Mouse (Mus musculus) cerebellum, adult 2 months (tissue): Measurements from ENCODE around the gene Robo1. TPM values are rescaled to one million over a fixed set of nuclear protein-coding genes. Genes with fewer than 3 reads are reported as not detected.
"Not testable (repeated sequence)": the region's sequence is repeated elsewhere in the genome, so short reads cannot be mapped to it uniquely, and the experiment has no call there.

Experiments
- DNase-seq, 2 experiments: peaks; one replicate each; pipeline ENCODE4 v3.0.0; 2021
- H3K27ac ChIP-seq: fragments of 200-500 bp; 2 replicates; pipeline ENCODE4 v1.5.1; 2012; ENCODE audit warnings: low read length, control low read depth, inconsistent platforms; ENCODE audit not compliant: insufficient read depth
- H3K27me3 ChIP-seq: fragments of 200-500 bp; 2 replicates; pipeline ENCODE4 v1.6.1; 2012; ENCODE audit warnings: inconsistent platforms, mild to moderate bottlenecking, low read length, moderate library complexity; ENCODE audit not compliant: control insufficient read depth, insufficient read depth
- H3K4me1 ChIP-seq: fragments of 200-500 bp; 2 replicates; pipeline ENCODE4 v1.6.1; 2011; ENCODE audit warnings: low read length; ENCODE audit not compliant: control insufficient read depth, insufficient read depth
- H3K4me3 ChIP-seq: fragments of 200-500 bp; replicated peaks from 2 replicates; pipeline ENCODE3; 2011; ENCODE audit warnings: mild to moderate bottlenecking, low read depth, low read length, control low read depth; ENCODE audit not compliant: insufficient read depth
- CTCF ChIP-seq: fragments of 200-500 bp; IDR thresholded peaks from 2 replicates; pipeline ENCODE4 v1.5.1; 2011; ENCODE audit warnings: low read depth, mild to moderate bottlenecking, control low read depth, low read length, moderate library complexity, borderline replicate concordance; ENCODE audit not compliant: insufficient read depth
- POLR2A ChIP-seq: fragments of 200-500 bp; IDR thresholded peaks from 2 replicates; pipeline ENCODE4 v1.6.1; 2011; ENCODE audit warnings: low read length, control low read depth, borderline replicate concordance; ENCODE audit not compliant: insufficient read depth
- WGBS: fragments of 180-500 bp; shearing (Covaris S2); methylation state at CpG from one replicate; pipeline ENCODE4 v1.1.7; 2018; 5-methylcytosine and 5-hydroxymethylcytosine counted together
- polyA plus RNA-seq: library from polyadenylated mRNA; depleted of rRNA; stranded (reverse); fragments of >200 nt; gene quantifications from 2 replicates; pipeline ENCODE4 v1.2.3, GENCODE M21; 2012

Robo1 gene
- polyA plus RNA-seq, 1 experiment = 13.0 TPM

DNA sequence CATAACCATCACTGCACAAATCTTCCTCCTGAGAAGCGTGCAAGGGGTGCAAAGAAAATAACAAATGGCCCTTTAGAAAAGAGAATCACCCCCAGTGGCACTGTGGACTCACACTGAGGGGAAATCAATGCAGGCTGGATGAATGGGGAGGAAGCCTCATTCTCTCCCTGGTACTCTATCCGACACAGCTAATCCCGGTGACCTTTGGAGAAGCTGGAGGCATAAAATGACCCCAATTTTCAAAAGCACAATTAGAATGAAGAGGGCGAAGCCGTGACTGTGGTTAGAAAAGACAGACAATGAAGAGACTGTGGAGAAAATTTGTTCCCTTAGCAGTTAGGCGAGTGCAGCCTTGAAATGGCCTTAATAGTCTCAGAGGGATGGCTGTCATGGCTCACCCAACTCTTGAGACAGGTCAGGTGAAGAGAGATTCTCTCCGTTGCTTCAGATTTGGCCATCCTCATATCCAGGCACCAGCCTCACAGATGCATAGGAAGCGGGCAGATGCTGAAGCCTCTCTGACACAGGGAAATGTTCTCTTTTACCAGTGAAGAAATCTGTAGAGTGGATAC is 243.7 kb downstream of the Robo1 start:
- no peak overlapping the region for H3K27ac ChIP-seq
- no peak for TF ChIP-seq POLR2A
- TF ChIP-seq CTCF = no peak
- no peaks in the 10 kb centered on the region for H3K4me1 ChIP-seq
- H3K27me3 ChIP-seq = no peaks in the 10 kb centered on the region
- no peak overlapping the region for H3K4me3 ChIP-seq
- WGBS = 47% methylated on average over 8 of the region's 8 CpGs
- no peak for DNase-seq

DNA sequence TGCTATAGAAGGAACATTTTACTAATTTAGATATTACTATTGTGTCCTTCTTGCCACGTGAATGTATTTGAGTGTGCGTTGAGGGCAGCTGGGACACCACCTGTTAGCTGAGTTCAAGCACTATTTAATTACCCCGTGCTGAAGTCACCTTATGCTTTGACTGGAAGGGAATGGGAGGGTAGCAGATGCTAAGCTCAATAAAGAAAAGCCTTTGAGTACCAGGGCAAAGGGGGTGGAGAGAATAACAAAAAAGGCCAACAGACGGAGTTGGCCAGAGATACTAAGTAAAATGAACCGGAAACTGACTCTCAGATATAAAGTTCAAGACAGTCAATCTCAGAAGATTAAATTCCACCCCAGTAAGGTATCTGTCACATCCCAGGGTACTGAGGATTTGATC is 245.6 kb downstream of the Robo1 start:
- Histone ChIP-seq H3K4me1 (no peaks in the 10 kb centered on the region), H3K4me3 (no peak overlapping the region), H3K27me3 (no peaks in the 10 kb centered on the region), H3K27ac (no peak overlapping the region)
- 12% methylated on average over 5 of the region's 5 CpGs for WGBS
- TF ChIP-seq CTCF (no peak), POLR2A (no peak)
- no peak for DNase-seq

DNA sequence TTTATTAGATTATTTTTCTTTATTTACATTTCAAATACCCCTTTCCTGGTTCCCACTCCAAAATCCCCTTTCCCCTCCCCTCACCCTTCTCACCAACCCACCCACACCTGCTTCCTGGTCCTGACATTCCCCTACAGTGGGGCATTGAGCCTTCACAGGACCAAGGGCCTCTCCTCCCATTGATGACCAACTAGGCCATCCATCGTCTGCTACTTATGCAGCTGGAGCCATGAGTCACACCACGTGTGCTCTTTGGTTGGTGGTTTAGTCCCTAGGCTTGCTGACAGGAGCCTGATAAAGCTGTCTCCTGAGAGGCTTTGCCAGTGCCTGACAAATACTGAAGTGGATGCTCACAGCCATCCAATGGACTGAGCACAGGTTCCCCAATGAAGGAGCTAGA is 254.0 kb downstream of the Robo1 start:
- H3K4me1 ChIP-seq = not testable (repeated sequence)
- WGBS = 68% methylated on average over 2 of the region's 2 CpGs

DNA sequence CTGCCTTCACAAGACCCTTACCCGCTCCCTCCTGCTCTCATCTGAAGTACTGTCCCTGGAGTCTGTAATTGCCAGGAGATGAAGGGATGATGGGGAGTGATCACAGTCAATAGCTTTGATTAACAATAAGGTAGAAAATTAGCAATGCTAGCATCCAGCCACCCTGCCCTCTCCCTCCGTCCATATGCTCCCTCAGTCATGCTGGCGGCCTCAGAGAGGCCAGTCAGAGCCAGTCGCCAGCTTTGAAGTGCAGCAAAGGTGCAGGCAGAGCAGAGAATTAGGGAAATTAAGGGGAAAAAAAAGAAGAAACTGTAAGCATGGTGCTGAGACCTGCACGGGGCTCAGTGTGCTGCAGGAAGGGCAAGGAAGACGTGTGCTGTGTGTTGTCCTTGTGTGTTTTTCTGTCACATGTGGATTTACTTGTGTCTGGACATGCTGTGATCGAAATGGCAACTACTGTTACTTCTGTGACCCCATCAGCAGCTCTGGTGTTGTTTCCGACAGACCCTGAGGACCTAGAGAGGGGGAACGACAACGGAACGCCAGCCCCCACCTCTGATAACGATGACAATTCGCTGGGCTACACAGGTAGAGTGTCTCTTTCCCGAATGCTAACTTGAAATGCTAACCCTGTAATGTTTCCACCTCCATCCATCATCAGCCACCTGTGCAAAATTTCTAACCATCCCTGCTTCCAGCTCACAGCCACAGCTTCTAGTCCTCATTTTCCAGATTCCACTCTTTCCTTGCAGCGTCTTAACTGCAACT is 255.3 kb downstream of the Robo1 start:
- no peak overlapping the region for H3K27ac ChIP-seq
- H3K27me3 ChIP-seq = no peaks in the 10 kb centered on the region
- DNase-seq = no peak
- no peak for TF ChIP-seq POLR2A
- no peak for TF ChIP-seq CTCF
- no peaks in the 10 kb centered on the region for H3K4me1 ChIP-seq
- 44% methylated on average over 15 of the region's 15 CpGs for WGBS
- no peak overlapping the region for H3K4me3 ChIP-seq

More for the DNA sequence above, 254.0 kb downstream of the Robo1 start:
- not testable (repeated sequence) for H3K4me3 ChIP-seq, H3K27ac ChIP-seq, H3K27me3 ChIP-seq, DNase-seq

DNA sequence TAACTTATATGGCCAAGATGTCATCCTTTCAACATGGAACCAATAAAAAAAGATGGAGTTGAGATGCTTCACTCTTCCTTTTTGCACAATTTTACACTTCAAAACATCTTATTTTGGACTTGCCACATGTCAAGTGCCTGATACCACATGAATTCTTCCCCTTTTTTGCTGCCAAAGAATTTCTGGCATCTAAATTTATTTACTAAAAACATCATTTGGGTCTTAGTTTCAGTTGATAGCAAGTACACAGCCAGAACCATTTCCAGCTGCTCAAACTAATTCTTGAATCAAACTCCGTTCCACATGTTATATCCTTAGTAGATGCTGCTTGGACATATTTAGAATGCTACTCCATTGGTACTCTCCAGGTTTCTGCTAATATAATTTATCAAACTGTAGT is 267.1 kb downstream of the Robo1 start:
- no peak overlapping the region for H3K4me3 ChIP-seq
- no peak for DNase-seq
- H3K4me1 ChIP-seq = no peaks in the 10 kb centered on the region
- WGBS = 96% methylated on average over 1 of the region's 1 CpGs
- H3K27ac ChIP-seq = no peak overlapping the region
- no peaks in the 10 kb centered on the region for H3K27me3 ChIP-seq
- TF ChIP-seq CTCF = no peak
- no peak for TF ChIP-seq POLR2A

DNA sequence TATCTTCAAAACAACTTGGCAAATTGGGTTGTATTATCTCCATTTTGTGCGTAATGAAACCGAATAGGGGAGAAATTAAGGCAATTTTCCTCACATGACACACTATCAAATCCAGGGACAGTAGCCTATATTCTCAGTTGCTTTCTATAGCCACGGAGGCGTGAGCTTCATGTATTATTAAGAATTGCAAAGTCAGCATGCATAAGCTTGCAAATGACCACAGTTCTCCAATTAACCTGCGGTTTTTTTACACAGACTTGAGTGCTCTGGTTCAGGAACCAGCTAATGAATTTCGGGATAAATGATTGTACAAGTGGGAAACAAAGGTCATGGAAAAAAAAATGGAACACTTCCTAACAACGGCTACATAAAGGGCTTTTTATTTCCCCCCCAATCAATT is 268.9 kb downstream of the Robo1 start:
- TF ChIP-seq POLR2A (no peak), CTCF (no peak)
- DNase-seq = no peak
- Histone ChIP-seq H3K4me3 (no peak overlapping the region), H3K4me1 (no peaks in the 10 kb centered on the region), H3K27ac (no peak overlapping the region), H3K27me3 (no peaks in the 10 kb centered on the region)
- WGBS = 81% methylated on average over 7 of the region's 7 CpGs

DNA sequence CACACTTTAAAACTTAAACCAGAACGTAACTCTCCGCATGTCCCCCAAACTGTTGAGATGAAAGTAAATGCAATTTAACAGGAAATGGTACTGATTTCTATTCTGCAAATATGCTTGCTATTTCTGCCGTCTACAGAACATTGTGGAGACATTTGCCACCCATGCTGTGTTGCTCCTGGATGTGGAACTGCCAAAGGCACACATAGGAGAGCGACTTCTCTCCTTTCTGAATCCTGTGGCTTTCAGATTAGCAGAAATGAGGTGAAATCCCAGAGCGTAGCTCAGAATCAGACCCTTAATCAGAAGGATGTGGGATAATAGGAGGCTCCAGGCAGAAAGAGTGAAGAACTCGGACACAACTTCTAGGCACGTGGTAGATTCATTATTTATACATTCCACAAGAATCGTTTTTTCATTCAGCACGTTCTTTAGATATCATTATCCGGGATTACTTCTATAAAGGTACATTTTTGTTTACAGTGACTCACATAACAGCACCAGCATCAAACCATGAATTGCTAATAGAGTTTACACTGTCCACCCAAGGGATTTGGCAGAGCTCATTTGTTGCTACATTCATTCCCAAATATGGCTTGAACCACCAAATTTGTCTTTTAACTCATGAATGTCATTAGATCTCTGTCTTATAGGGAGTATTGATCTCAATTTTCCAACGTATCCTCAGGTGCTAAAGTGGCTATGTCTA is 276.5 kb downstream of the Robo1 start:
- TF ChIP-seq POLR2A = no peak
- no peak for TF ChIP-seq CTCF
- no peak overlapping the region for H3K27ac ChIP-seq
- no peak overlapping the region for H3K4me3 ChIP-seq
- no peaks in the 10 kb centered on the region for H3K27me3 ChIP-seq
- WGBS = 68% methylated on average over 11 of the region's 11 CpGs
- DNase-seq = no peak
- H3K4me1 ChIP-seq = no peaks in the 10 kb centered on the region

DNA sequence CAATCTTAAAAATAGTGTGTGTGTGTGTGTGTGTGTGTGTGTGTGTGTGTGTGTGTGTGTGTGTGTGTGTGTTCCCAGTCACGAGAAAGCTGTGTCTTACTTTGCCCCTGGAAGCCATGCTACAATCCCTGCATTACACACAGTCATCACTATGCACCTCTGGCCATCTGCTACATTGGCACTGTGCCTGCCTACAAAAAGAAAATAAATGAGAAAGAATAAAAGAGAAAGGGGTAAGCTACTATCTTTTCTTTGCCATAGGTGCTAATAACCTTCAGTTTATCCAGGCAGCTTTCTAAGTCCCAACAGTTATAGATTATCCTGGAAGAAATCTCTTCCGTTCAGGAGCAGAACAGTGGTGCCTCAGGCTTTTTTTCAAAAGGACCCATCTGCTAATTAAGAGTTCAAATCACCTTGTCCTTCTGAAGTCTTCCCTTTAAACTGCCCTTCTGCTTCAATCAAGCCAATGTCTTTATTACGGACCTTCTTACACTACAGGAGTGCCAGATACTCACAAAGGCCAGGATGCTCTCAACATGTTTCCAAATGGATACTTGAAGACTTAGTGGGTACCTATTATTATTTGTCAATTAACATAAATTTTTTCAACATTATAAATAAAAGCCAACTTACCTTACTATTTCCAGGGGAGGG is 277.2 kb downstream of the Robo1 start:
- TF ChIP-seq POLR2A (no peak), CTCF (no peak)
- Histone ChIP-seq H3K27ac (no peak overlapping the region), H3K4me1 (no peaks in the 10 kb centered on the region), H3K4me3 (no peak overlapping the region), H3K27me3 (no peaks in the 10 kb centered on the region)
- DNase-seq = no peak
- 10% methylated on average over 3 of the region's 3 CpGs for WGBS
